Mouse (Mus musculus): Measurements from ENCODE around the gene Lyzl6. TPM values are rescaled to one million over a fixed set of nuclear protein-coding genes. Genes with fewer than 3 reads are reported as not detected.

Lyzl6 gene
- polyA plus RNA-seq, 1 experiment from 2014 or later = not detected

- Histone ChIP-seq H3K27me3 (replicated peaks; ENCODE audit: control insufficient read depth, insufficient read depth, low read length) (peaks cover 7% of the 10 kb centered on the region; the same call in 1 of the 2 replicates), H3K4me2 (ENCODE audit: low read depth, low read length) (no peak overlapping the region), H3K9me3 (ENCODE audit: control insufficient read depth, low read length) (no peaks in the 10 kb centered on the region), H3K4me1 (ENCODE audit: control insufficient read depth, insufficient read depth, low read length) (no peaks in the 10 kb centered on the region), H3K36me3 (ENCODE audit: control insufficient read depth, insufficient read depth, low read length) (no peaks in the 10 kb centered on the region), H3K4me3 (ENCODE audit: low read depth, low read length) (no peak overlapping the region), H3K9ac (ENCODE audit: low read depth, low read length) (no peak overlapping the region), H3K27ac (replicated peaks; ENCODE audit: low read depth, low read length) (no peak overlapping the region)
- 71% methylated on average over 3 of the region's 3 CpGs for WGBS
- DNase-seq (ENCODE audit: low spot score) (no peak), ATAC-seq (ENCODE audit: low read depth) (no peak)
Observed at GRCm38 (mm10) chr11:103635481-103635880, 3.2 kb downstream of the Lyzl6 start.

- Histone ChIP-seq H3K4me1 (ENCODE audit: control insufficient read depth, insufficient read depth, low read length) (no peaks in the 10 kb centered on the region), H3K9me3 (ENCODE audit: control insufficient read depth, low read length) (no peaks in the 10 kb centered on the region), H3K4me3 (ENCODE audit: low read depth, low read length) (no peak overlapping the region), H3K36me3 (ENCODE audit: control insufficient read depth, insufficient read depth, low read length) (no peaks in the 10 kb centered on the region), H3K27ac (replicated peaks; ENCODE audit: low read depth, low read length) (no peak overlapping the region), H3K27me3 (replicated peaks; ENCODE audit: control insufficient read depth, insufficient read depth, low read length) (peaks cover 3% of the 10 kb centered on the region; the same call in 1 of the 2 replicates), H3K4me2 (ENCODE audit: low read depth, low read length) (no peak overlapping the region), H3K9ac (ENCODE audit: low read depth, low read length) (no peak overlapping the region)
- no peak for ATAC-seq (ENCODE audit: low read depth)
- WGBS = 83% methylated on average over 7 of the region's 7 CpGs
- DNase-seq (ENCODE audit: low spot score) = no peak
Observed at GRCm38 (mm10) chr11:103634806-103635205, 3.9 kb downstream of the Lyzl6 start.

GRCm38 (mm10) chr11:103627453-103627852, 11.2 kb downstream of the Lyzl6 start:
- Histone ChIP-seq H3K27me3 (replicated peaks; ENCODE audit: control insufficient read depth, insufficient read depth, low read length) (no peaks in the 10 kb centered on the region), H3K9ac (ENCODE audit: low read depth, low read length) (no peak overlapping the region), H3K9me3 (ENCODE audit: control insufficient read depth, low read length) (no peaks in the 10 kb centered on the region), H3K36me3 (ENCODE audit: control insufficient read depth, insufficient read depth, low read length) (no peaks in the 10 kb centered on the region), H3K4me3 (ENCODE audit: low read depth, low read length) (no peak overlapping the region), H3K4me2 (ENCODE audit: low read depth, low read length) (no peak overlapping the region), H3K4me1 (ENCODE audit: control insufficient read depth, insufficient read depth, low read length) (no peaks in the 10 kb centered on the region), H3K27ac (replicated peaks; ENCODE audit: low read depth, low read length) (no peak overlapping the region)
- DNase-seq (ENCODE audit: low spot score) (no peak), ATAC-seq (ENCODE audit: low read depth) (no peak)
- WGBS = 78% methylated on average over 23 of the region's 23 CpGs

- WGBS = 77% methylated on average over 9 of the region's 9 CpGs
- H3K36me3 ChIP-seq (ENCODE audit: control insufficient read depth, insufficient read depth, low read length) = no peaks in the 10 kb centered on the region
- ATAC-seq (ENCODE audit: low read depth) = no peak
- H3K9ac ChIP-seq (ENCODE audit: low read depth, low read length) = no peak within 1 kb of the TSS
- no peak within 1 kb of the TSS for H3K27ac ChIP-seq (replicated peaks; ENCODE audit: low read depth, low read length)
- H3K9me3 ChIP-seq (ENCODE audit: control insufficient read depth, low read length) = no peaks in the 10 kb centered on the region
- no peaks in the 10 kb centered on the region for H3K27me3 ChIP-seq (replicated peaks; ENCODE audit: control insufficient read depth, insufficient read depth, low read length)
- H3K4me2 ChIP-seq (ENCODE audit: low read depth, low read length) = no peak within 1 kb of the TSS
- H3K4me1 ChIP-seq (ENCODE audit: control insufficient read depth, insufficient read depth, low read length) = no peaks in the 10 kb centered on the region
- DNase-seq (ENCODE audit: low spot score) = no peak
- H3K4me3 ChIP-seq (ENCODE audit: low read depth, low read length) = no peak within 1 kb of the TSS
Observed at GRCm38 (mm10) chr11:103621040-103621439, 17.6 kb downstream of the Lyzl6 start, which contains the start of gene Gm884. Gm884 (minus strand) TSS chr11:103621140.

GRCm38 (mm10) chr11:103610772-103611171, 27.9 kb downstream of the Lyzl6 start:
- Histone ChIP-seq H3K9ac (ENCODE audit: low read depth, low read length) (no peak overlapping the region), H3K9me3 (ENCODE audit: control insufficient read depth, low read length) (no peaks in the 10 kb centered on the region), H3K27ac (replicated peaks; ENCODE audit: low read depth, low read length) (no peak overlapping the region), H3K27me3 (replicated peaks; ENCODE audit: control insufficient read depth, insufficient read depth, low read length) (no peaks in the 10 kb centered on the region), H3K4me2 (ENCODE audit: low read depth, low read length) (no peak overlapping the region), H3K36me3 (ENCODE audit: control insufficient read depth, insufficient read depth, low read length) (no peaks in the 10 kb centered on the region), H3K4me1 (ENCODE audit: control insufficient read depth, insufficient read depth, low read length) (no peaks in the 10 kb centered on the region), H3K4me3 (ENCODE audit: low read depth, low read length) (no peak overlapping the region)
- ATAC-seq (ENCODE audit: low read depth) = no peak
- no peak for DNase-seq (ENCODE audit: low spot score)
- 88% methylated on average over 2 of the region's 2 CpGs for WGBS

GRCm38 (mm10) chr11:103606611-103607010, 32.1 kb downstream of the Lyzl6 start:
- Histone ChIP-seq H3K4me2 (ENCODE audit: low read depth, low read length) (no peak overlapping the region), H3K4me3 (ENCODE audit: low read depth, low read length) (no peak overlapping the region), H3K36me3 (ENCODE audit: control insufficient read depth, insufficient read depth, low read length) (no peaks in the 10 kb centered on the region), H3K27me3 (replicated peaks; ENCODE audit: control insufficient read depth, insufficient read depth, low read length) (no peaks in the 10 kb centered on the region), H3K9me3 (ENCODE audit: control insufficient read depth, low read length) (no peaks in the 10 kb centered on the region), H3K9ac (ENCODE audit: low read depth, low read length) (no peak overlapping the region), H3K4me1 (ENCODE audit: control insufficient read depth, insufficient read depth, low read length) (no peaks in the 10 kb centered on the region), H3K27ac (replicated peaks; ENCODE audit: low read depth, low read length) (no peak overlapping the region)
- no peak for ATAC-seq (ENCODE audit: low read depth)
- WGBS = 52% methylated on average over 5 of the region's 5 CpGs
- no peak for DNase-seq (ENCODE audit: low spot score)

Other genes with a start within 250 kb of the Lyzl6 start
- gene Plekhm1, start 226.2 kb downstream of the Lyzl6 start, polyA plus RNA-seq (2014; fragmentation: Nextera tagmentation; extraction: Ambion mirVana) = 8.1 and 8.7 TPM in 2 replicates
- not detected in 2 replicates for gene Lrrc37a, start 134.3 kb downstream of the Lyzl6 start, polyA plus RNA-seq (2014; fragmentation: Nextera tagmentation; extraction: Ambion mirVana)
- not detected in 2 replicates for gene Gm884, start 17.8 kb downstream of the Lyzl6 start, polyA plus RNA-seq (2014; fragmentation: Nextera tagmentation; extraction: Ambion mirVana)
- not detected in 2 replicates for gene Rprml, start 10.7 kb upstream of the Lyzl6 start, polyA plus RNA-seq (2014; fragmentation: Nextera tagmentation; extraction: Ambion mirVana)
- 93.7 and 106 TPM in 2 replicates for gene Gosr2, start 59.0 kb upstream of the Lyzl6 start, polyA plus RNA-seq (2014; fragmentation: Nextera tagmentation; extraction: Ambion mirVana)
- 0.42 and 0.52 TPM in 2 replicates for gene Wnt9b, start 110.9 kb upstream of the Lyzl6 start, polyA plus RNA-seq (2014; fragmentation: Nextera tagmentation; extraction: Ambion mirVana)
- gene Wnt3, start 135.3 kb upstream of the Lyzl6 start, polyA plus RNA-seq (2014; fragmentation: Nextera tagmentation; extraction: Ambion mirVana) = 4.0 and 6.3 TPM in 2 replicates